11 mouse cellular contexts compared by ENCODE assay signal in genomic region chr3:132037670-132038069, GRCm38 (mm10). TPM values are rescaled to one million over a fixed set of nuclear protein-coding genes. Genes with fewer than 3 reads are reported as not detected.
DNase-seq lines count a peak whose midpoint lies in the region; ATAC-seq and TF ChIP-seq lines count a peak whose summit lies in the region.
"Had no signal": no experiment of that assay in that cellular context is flagged by ENCODE, and none has a peak within 500 bp of the region (broad histone marks: within the 10 kb centered on the region; RNA-seq: fewer than 3 reads in every experiment).

No protein-coding gene starts in this region.

- H3K9me3 ChIP-seq in heart, postnatal 0 days (replicated peaks; ENCODE audit: control insufficient read depth, low read length) = no peaks in the 10 kb centered on the region
- H3K9me3 ChIP-seq: embryonic facial prominence, embryonic 15.5 days had no signal

- no peak for TF ChIP-seq EP300 in heart, postnatal 0 days (IDR thresholded peaks at IDR 0.05; ENCODE audit: low read depth)
- TF ChIP-seq EP300 in heart, adult 2 months (IDR thresholded peaks at IDR 0.05; ENCODE audit: insufficient read depth, low read depth, low read length) = no peak

- DNase-seq in adrenal gland, adult (ENCODE audit: inconsistent age in 2 of 2, low spot score in 1 of 2) = peak; percentile 6 to 63
- no peak for DNase-seq in adrenal gland, postnatal 36 days
- DNase-seq in heart, postnatal 0 days (ENCODE audit: low spot score) = no peak
- no peak for DNase-seq in heart, adult 2 months
- peak; percentile 56 for DNase-seq in brain, embryonic 14.5 days (ENCODE audit: low read depth)
- DNase-seq in layer of hippocampus, adult 8-10 months (ENCODE audit: low spot score in 2 of 2) = no peak
- DNase-seq: cerebellum, adult 9-11 months had no signal

- TF ChIP-seq CTCF in heart, postnatal 0 days (IDR thresholded peaks at IDR 0.05; ENCODE audit: low read depth) = no peak
- no peak for TF ChIP-seq CTCF in heart, adult 2 months (IDR thresholded peaks at IDR 0.05)
- TF ChIP-seq CTCF in brain, embryonic 14.5 days (IDR thresholded peaks at IDR 0.05; ENCODE audit: borderline replicate concordance, extremely low read depth, insufficient read depth, insufficient read length) = no peak

- H3K4me3 ChIP-seq in heart, postnatal 0 days (ENCODE audit: low read depth, low read length) = no peak overlapping the region
- H3K4me3 ChIP-seq in heart, adult 2 months = no peak overlapping the region
- H3K4me3 ChIP-seq: embryonic facial prominence, embryonic 15.5 days had no signal

- no peak overlapping the region for H3K27ac ChIP-seq in heart, postnatal 0 days (ENCODE audit: low read depth)
- no peak overlapping the region for H3K27ac ChIP-seq in heart, adult 2 months
- H3K27ac ChIP-seq: embryonic facial prominence, embryonic 15.5 days; macrophage had no signal

- no peak for TF ChIP-seq POLR2A in heart, adult 2 months (IDR thresholded peaks at IDR 0.05; ENCODE audit: insufficient read depth, low read depth, low read length)
- no peak for TF ChIP-seq POLR2A in brain, embryonic 14.5 days (IDR thresholded peaks at IDR 0.05; ENCODE audit: borderline replicate concordance, extremely low read depth, insufficient read depth, insufficient read length, poor library complexity, severe bottlenecking)

- intact Hi-C loops in heart, adult 2 months (cut with DNase I) = no loop called here

- no peaks in the 10 kb centered on the region for H3K79me2 ChIP-seq in heart, adult 2 months (replicated peaks; ENCODE audit: control insufficient read depth, insufficient read depth, low read length)

- no peaks in the 10 kb centered on the region for H3K27me3 ChIP-seq in heart, postnatal 0 days (ENCODE audit: control insufficient read depth, insufficient read depth, low read length)
- no peaks in the 10 kb centered on the region for H3K27me3 ChIP-seq in heart, adult 2 months (ENCODE audit: control insufficient read depth, insufficient read depth, low read length)
- H3K27me3 ChIP-seq: embryonic facial prominence, embryonic 15.5 days had no signal

- H3K36me3 ChIP-seq in heart, postnatal 0 days (replicated peaks; ENCODE audit: control insufficient read depth, insufficient read depth, low read length) = no peaks in the 10 kb centered on the region
- no peaks in the 10 kb centered on the region for H3K36me3 ChIP-seq in heart, adult 2 months (ENCODE audit: control insufficient read depth, insufficient read depth, low read length)
- H3K36me3 ChIP-seq: embryonic facial prominence, embryonic 15.5 days had no signal

- 26% methylated on average over 10 of the region's 10 CpGs for WGBS in heart, postnatal 0 days
- WGBS in heart, adult 2 months = 37% methylated on average over 10 of the region's 10 CpGs

- peak overlapping the region; percentile 33 for H3K4me2 ChIP-seq in heart, postnatal 0 days (ENCODE audit: low read depth, low read length)
- H3K4me2 ChIP-seq: embryonic facial prominence, embryonic 15.5 days had no signal

- no peak for ATAC-seq in heart, postnatal 0 days (ENCODE audit: insufficient read depth, low read depth)
- ATAC-seq in megakaryocyte, adult 5-6 weeks (ENCODE audit: poor library complexity, severe bottlenecking) = peak; percentile 49
- ATAC-seq in CD4-positive, CD25-positive, alpha-beta regulatory T cell, adult 4 months = no peak

- H3K4me1 ChIP-seq in heart, postnatal 0 days (ENCODE audit: control insufficient read depth, insufficient read depth) = no peaks in the 10 kb centered on the region
- no peaks in the 10 kb centered on the region for H3K4me1 ChIP-seq in heart, adult 2 months (ENCODE audit: control insufficient read depth, insufficient read depth, low read length)

- no peak overlapping the region for H3K9ac ChIP-seq in heart, postnatal 0 days (replicated peaks; ENCODE audit: low read depth, low read length)
- H3K9ac ChIP-seq in heart, adult 2 months (ENCODE audit: low read depth, low read length) = no peak overlapping the region
- H3K9ac ChIP-seq: embryonic facial prominence, embryonic 15.5 days had no signal

RNA-seq across cellular contexts. Expression of gene Dkk2, which starts 47.4 kb away (rescaled TPM):
- 1 to 10 TPM; 3.4 to 4.0 TPM for total RNA-seq in adrenal gland, postnatal 36 days (2021)
- 0.08 TPM in 2 replicates for total RNA-seq in heart, postnatal 0 days (2014; rRNA removed; ENCODE audit: low replicate concordance)
- polyA plus RNA-seq in heart, postnatal 0 days (2015; fragmentation: Nextera tagmentation; extraction: Ambion mirVana) = 0.40 and 0.48 TPM in 2 replicates
- under 1 TPM; 0.16 to 0.18 TPM for total RNA-seq in heart, adult 2 months (2021)
- polyA plus RNA-seq in heart, adult 2 months (2012; rRNA removed) = 0.12 TPM in 2 replicates
- polyA plus RNA-seq in brain, embryonic 14.5 days (2012; rRNA removed) = 1.6 and 2.6 TPM in 2 replicates
- total RNA-seq in megakaryocyte, adult 5-6 weeks (2015) = not detected in 2 replicates
- total RNA-seq in megakaryocyte, adult 5-6 weeks (2017) = not detected in 2 replicates
- 1 to 10 TPM in 1 of 4 experiments, under 1 TPM in 3; 0.63 to 1.1 (median 0.76) TPM for total RNA-seq in layer of hippocampus, adult 8-10 months (2022)
- polyA plus RNA-seq in CD4-positive, CD25-positive, alpha-beta regulatory T cell, adult 4 months (2017; shearing (Covaris generic)) = under 1 TPM in 1 of 2 experiments, not detected in 1; 0.08 TPM

Comparison
In these comparisons a context has a peak if more than half of its experiments do, and no peak if none do; other contexts are left out.
1. DNase-seq: peak in adrenal gland, adult (2 of 2) and brain, embryonic 14.5 days (single experiment); none in adrenal gland, postnatal 36 days (0 of 2), heart, postnatal 0 days (single experiment), heart, adult 2 months (0 of 2) and layer of hippocampus, adult 8-10 months (0 of 2).